Mouse (Mus musculus): ENCODE measurements around the gene Klk4. TPM values are rescaled to one million over a fixed set of nuclear protein-coding genes. Genes with fewer than 3 reads are reported as not detected.

Gene Klk4
- polyA plus RNA-seq, 1 experiment from 2014 or later, result not detected

DNA sequence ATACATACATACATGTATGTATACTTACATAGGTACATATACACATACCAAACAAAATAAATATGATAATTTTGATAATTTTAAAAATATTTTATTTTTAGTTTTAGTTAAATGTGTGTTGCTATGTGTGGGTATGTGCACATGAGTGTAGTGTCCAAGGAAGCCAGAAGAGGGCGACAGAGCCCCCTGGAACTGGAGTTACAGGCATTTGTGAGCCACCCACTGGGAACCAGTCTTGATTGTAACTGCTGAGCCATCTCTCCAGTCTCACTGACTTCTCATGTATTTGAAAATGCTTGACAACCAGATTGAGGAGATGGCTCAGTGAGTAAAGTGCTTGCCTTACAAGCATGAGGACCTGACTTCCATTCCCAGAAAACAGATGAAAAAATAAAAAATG is 2.7 kb upstream of the Klk4 start:
- H3K36me3 ChIP-seq, result no peaks in the 10 kb centered on the region
- no peak for ATAC-seq
- H3K9me3 ChIP-seq, result no peaks in the 10 kb centered on the region
- no peaks in the 10 kb centered on the region for H3K4me1 ChIP-seq (replicated peaks)
- H3K27ac ChIP-seq, result no peak overlapping the region
- no peak overlapping the region for H3K4me3 ChIP-seq (replicated peaks)
- 46% methylated on average over 1 of the region's 1 CpGs for WGBS
- H3K9ac ChIP-seq, result no peak overlapping the region
- no peaks in the 10 kb centered on the region for H3K27me3 ChIP-seq (replicated peaks)
- no peak overlapping the region for H3K4me2 ChIP-seq (replicated peaks)

- Histone ChIP-seq H3K27ac (no peak overlapping the region), H3K36me3 (no peaks in the 10 kb centered on the region), H3K4me2 (replicated peaks) (no peak overlapping the region), H3K4me1 (replicated peaks) (no peaks in the 10 kb centered on the region), H3K9ac (no peak overlapping the region), H3K27me3 (replicated peaks) (0 out of 2 replicates have a peak, but pooled peaks cover 4% of the 10 kb centered on the region), H3K9me3 (no peaks in the 10 kb centered on the region), H3K4me3 (replicated peaks) (no peak overlapping the region)
- 20% methylated on average over 4 of the region's 4 CpGs for WGBS
- ATAC-seq, result 0 out of 2 replicates have a peak, but pooled peaks have one; percentile 20
Measured at GRCm38 (mm10) chr7:43882346-43882745, 1.4 kb downstream of the Klk4 start.

DNA sequence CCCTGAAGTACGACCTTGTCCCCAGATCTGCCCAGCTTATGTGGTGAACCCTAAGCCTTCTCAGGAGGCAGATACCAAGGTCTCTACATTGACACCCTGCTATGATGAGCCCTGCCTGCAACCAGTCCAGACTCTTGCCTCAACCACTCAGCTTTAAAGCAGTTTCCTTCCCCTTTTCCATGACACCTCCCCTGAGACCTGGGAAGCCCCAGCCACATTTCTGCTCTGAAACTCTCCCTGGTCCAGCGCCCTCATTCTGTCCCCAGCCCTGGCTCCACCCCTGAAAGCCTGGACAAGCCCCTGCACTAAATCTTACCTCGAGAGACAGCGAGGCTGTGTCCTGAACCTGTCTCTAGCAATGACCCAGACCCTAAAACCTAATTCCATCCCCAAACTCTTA is 1.9 kb downstream of the Klk4 start:
- Histone ChIP-seq H3K9ac (no peak overlapping the region), H3K9me3 (no peaks in the 10 kb centered on the region), H3K27ac (no peak overlapping the region), H3K4me1 (replicated peaks) (no peaks in the 10 kb centered on the region), H3K4me2 (replicated peaks) (no peak overlapping the region), H3K27me3 (replicated peaks) (0 out of 2 replicates have a peak, but pooled peaks cover 4% of the 10 kb centered on the region), H3K36me3 (no peaks in the 10 kb centered on the region), H3K4me3 (replicated peaks) (no peak overlapping the region)
- ATAC-seq, result no peak
- 24% methylated on average over 4 of the region's 4 CpGs for WGBS

DNA sequence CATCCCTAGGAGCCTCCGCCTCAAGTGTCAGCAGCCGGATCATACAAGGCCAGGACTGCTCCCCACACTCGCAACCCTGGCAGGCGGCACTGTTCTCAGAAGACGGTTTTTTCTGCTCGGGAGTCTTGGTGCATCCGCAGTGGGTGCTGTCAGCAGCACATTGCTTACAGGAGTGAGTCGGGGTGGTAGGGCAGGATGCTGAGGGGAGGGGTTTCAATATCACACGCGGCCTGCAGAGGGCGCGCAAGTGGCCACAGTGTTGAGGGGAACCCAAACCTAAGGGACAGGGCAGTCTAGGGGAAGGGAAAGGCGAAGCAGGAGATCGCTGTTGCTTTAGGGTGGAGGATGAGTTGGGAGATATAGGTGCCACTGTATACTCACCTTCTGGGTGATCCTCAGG is 2.6 kb downstream of the Klk4 start:
- Histone ChIP-seq H3K27me3 (replicated peaks) (0 out of 2 replicates have a peak, but pooled peaks cover 4% of the 10 kb centered on the region), H3K4me3 (replicated peaks) (no peak overlapping the region), H3K9ac (no peak overlapping the region), H3K4me2 (replicated peaks) (peak overlapping the region; percentile 40), H3K9me3 (no peaks in the 10 kb centered on the region), H3K36me3 (no peaks in the 10 kb centered on the region), H3K4me1 (replicated peaks) (no peaks in the 10 kb centered on the region), H3K27ac (no peak overlapping the region)
- 12% methylated on average over 14 of the region's 14 CpGs for WGBS
- peak; percentile 20; the same call in 1 of the 2 replicates for ATAC-seq

DNA sequence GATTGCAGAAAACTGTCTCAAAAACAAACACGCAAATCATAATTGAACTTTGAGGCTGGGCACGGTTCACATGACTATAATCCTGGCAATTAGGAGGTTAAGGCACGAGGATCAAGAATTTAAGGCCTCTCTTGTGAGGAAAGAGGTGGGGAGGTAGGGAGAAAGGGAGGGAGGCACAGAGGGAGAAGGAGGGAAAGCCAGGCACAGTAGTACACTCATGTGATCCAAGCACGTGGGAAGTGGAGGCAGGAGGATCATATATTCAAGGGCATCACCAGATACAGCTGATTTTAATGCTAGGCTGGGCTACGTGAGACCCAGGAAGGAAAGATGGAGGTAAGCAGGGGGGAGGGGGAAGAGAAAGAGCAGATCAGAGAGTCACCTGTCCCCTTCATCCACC is 10.4 kb downstream of the Klk4 start:
- Histone ChIP-seq H3K9ac (no peak overlapping the region), H3K4me1 (replicated peaks) (no peaks in the 10 kb centered on the region), H3K4me3 (replicated peaks) (no peak overlapping the region), H3K36me3 (no peaks in the 10 kb centered on the region), H3K27ac (no peak overlapping the region), H3K27me3 (replicated peaks) (no peaks in the 10 kb centered on the region), H3K4me2 (replicated peaks) (no peak overlapping the region), H3K9me3 (no peaks in the 10 kb centered on the region)
- peak; percentile 56; the same call in 1 of the 2 replicates for ATAC-seq
- 48% methylated on average over 5 of the region's 5 CpGs for WGBS

DNA sequence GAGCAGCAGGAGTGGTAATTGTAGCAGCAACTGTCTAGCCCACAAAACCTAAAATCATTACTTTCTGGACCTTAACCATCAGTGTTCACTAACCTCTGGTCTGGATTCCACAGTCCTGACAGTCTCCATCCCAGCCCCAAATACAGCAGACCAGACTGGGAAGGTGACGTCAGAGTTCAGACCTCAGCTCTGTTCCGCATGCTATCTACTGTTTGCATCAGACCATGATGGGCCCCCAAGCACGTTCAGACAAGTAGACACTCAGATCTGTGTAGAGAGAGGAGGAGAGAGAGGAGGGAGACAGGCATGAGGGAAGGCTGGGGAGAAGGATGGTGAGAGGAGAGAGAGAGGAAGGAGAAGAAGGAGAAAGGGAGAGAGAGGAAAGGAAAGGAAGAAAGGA is 10.8 kb downstream of the Klk4 start:
- Histone ChIP-seq H3K27ac (no peak overlapping the region), H3K36me3 (no peaks in the 10 kb centered on the region), H3K4me2 (replicated peaks) (no peak overlapping the region), H3K4me3 (replicated peaks) (no peak overlapping the region), H3K9me3 (no peaks in the 10 kb centered on the region), H3K9ac (no peak overlapping the region), H3K27me3 (replicated peaks) (no peaks in the 10 kb centered on the region), H3K4me1 (replicated peaks) (no peaks in the 10 kb centered on the region)
- ATAC-seq, result no peak
- 31% methylated on average over 3 of the region's 3 CpGs for WGBS

DNA sequence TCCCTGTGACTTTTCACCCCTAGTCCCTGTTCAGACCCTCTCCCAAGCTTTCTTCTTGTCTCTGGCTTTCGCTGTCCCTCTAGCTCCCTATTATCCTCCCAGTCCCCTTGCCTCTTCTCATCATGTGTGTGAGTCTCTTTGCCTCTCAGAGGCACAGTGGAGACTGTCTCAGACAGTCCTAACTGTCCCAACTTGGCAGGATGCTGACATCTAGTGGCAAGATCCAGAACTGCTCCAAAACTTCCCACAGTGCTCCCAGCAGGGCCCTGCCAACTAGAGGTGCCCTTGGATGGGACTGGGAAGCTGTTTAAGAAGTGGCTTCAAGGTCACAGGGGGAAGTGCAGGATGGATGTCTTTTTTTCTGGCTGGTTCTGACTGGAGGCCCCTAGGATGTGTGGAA is 13.9 kb downstream of the Klk4 start:
- no peaks in the 10 kb centered on the region for H3K36me3 ChIP-seq
- H3K27ac ChIP-seq, result no peak overlapping the region
- 6% methylated on average over 1 of the region's 1 CpGs for WGBS
- no peaks in the 10 kb centered on the region for H3K4me1 ChIP-seq (replicated peaks)
- peak; percentile 93 for ATAC-seq
- H3K4me2 ChIP-seq (replicated peaks), result no peak overlapping the region
- no peaks in the 10 kb centered on the region for H3K27me3 ChIP-seq (replicated peaks)
- no peaks in the 10 kb centered on the region for H3K9me3 ChIP-seq
- H3K9ac ChIP-seq, result no peak overlapping the region
- no peak overlapping the region for H3K4me3 ChIP-seq (replicated peaks)

DNA sequence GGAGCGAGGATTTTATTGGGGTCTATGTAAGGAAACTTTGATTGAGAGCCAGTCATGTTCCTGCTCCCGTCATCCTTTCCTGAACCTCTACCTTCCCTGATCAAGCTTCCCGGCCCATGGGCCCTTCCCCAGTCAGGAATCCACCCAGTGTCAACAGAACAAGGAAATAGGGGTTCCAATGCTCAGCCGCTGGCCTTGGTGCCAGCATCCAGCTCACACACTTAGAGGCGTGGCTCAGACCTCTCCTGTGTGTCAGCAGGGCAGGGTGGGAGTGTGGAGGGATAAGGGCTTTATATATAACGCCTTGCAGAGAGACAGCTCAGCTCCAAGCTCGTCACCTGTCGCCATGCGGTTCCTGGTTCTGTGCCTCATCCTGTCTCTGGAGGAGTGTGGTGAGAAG is 33.9 kb downstream of the Klk4 start:
- no peak overlapping the region for H3K9ac ChIP-seq
- no peaks in the 10 kb centered on the region for H3K27me3 ChIP-seq (replicated peaks)
- no peaks in the 10 kb centered on the region for H3K36me3 ChIP-seq
- H3K4me3 ChIP-seq (replicated peaks), result no peak overlapping the region
- peak; percentile 81 for ATAC-seq
- H3K4me1 ChIP-seq (replicated peaks), result no peaks in the 10 kb centered on the region
- no peak overlapping the region for H3K27ac ChIP-seq
- 47% methylated on average over 9 of the region's 9 CpGs for WGBS
- no peaks in the 10 kb centered on the region for H3K9me3 ChIP-seq
- H3K4me2 ChIP-seq (replicated peaks), result no peak overlapping the region

- Histone ChIP-seq H3K36me3 (no peaks in the 10 kb centered on the region), H3K4me1 (replicated peaks) (no peaks in the 10 kb centered on the region), H3K9ac (no peak overlapping the region), H3K4me2 (replicated peaks) (no peak overlapping the region), H3K27ac (no peak overlapping the region), H3K4me3 (replicated peaks) (no peak overlapping the region), H3K9me3 (no peaks in the 10 kb centered on the region), H3K27me3 (replicated peaks) (no peaks in the 10 kb centered on the region)
- no peak for ATAC-seq
- 85% methylated on average over 13 of the region's 13 CpGs for WGBS
Measured at GRCm38 (mm10) chr7:43918426-43918825, 37.5 kb downstream of the Klk4 start.

GRCm38 (mm10) chr7:43918871-43919270 is 37.9 kb downstream of the Klk4 start:
- Histone ChIP-seq H3K9me3 (no peaks in the 10 kb centered on the region), H3K4me3 (replicated peaks) (no peak overlapping the region), H3K36me3 (no peaks in the 10 kb centered on the region), H3K9ac (no peak overlapping the region), H3K27me3 (replicated peaks) (no peaks in the 10 kb centered on the region), H3K4me1 (replicated peaks) (no peaks in the 10 kb centered on the region), H3K27ac (no peak overlapping the region), H3K4me2 (replicated peaks) (no peak overlapping the region)
- ATAC-seq, result no peak
- 74% methylated on average over 8 of the region's 8 CpGs for WGBS

GRCm38 (mm10) chr7:43919559-43920451 is 38.8 kb downstream of the Klk4 start:
- WGBS, result 25% methylated on average over 14 of the region's 14 CpGs

DNA sequence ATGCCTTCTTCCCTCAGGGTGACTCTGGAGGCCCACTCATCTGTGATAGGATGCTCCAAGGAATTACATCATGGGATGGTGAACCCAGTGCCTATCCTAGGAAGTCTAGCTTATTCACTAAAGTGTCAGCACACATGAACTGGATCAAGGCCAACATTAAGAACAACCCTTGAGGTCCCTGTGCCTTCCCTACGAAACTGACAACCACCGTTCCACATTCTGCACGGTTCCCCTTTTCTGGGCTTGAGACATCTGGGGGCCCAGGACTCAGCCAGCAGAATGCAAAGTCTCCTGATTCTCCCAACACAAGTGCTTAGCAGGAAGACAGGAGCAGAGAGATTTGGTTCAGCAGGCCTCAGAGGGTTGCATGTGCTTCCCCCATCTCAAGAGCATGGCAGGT is 39.6 kb downstream of the Klk4 start:
- H3K4me1 ChIP-seq (replicated peaks), result no peaks in the 10 kb centered on the region
- WGBS, result 82% methylated on average over 3 of the region's 3 CpGs

More at GRCm38 (mm10) chr7:43919559-43920451, 38.8 kb downstream of the Klk4 start:
- H3K9ac ChIP-seq, result no peak overlapping the region
- no peak overlapping the region for H3K27ac ChIP-seq
- H3K4me3 ChIP-seq (replicated peaks), result no peak overlapping the region
- H3K4me1 ChIP-seq (replicated peaks), result no peaks in the 10 kb centered on the region
- H3K36me3 ChIP-seq, result no peaks in the 10 kb centered on the region
- H3K27me3 ChIP-seq (replicated peaks), result no peaks in the 10 kb centered on the region
- H3K4me2 ChIP-seq (replicated peaks), result no peak overlapping the region
- H3K9me3 ChIP-seq, result no peaks in the 10 kb centered on the region
- peak; percentile 87 for ATAC-seq

GRCm38 (mm10) chr7:43921087-43921486 is 40.1 kb downstream of the Klk4 start:
- no peaks in the 10 kb centered on the region for H3K4me1 ChIP-seq (replicated peaks)
- no peaks in the 10 kb centered on the region for H3K27me3 ChIP-seq (replicated peaks)
- WGBS, result 79% methylated on average over 6 of the region's 6 CpGs
- H3K9ac ChIP-seq, result no peak overlapping the region
- H3K36me3 ChIP-seq, result no peaks in the 10 kb centered on the region
- ATAC-seq, result no peak
- no peak overlapping the region for H3K4me3 ChIP-seq (replicated peaks)
- no peak overlapping the region for H3K27ac ChIP-seq
- no peak overlapping the region for H3K4me2 ChIP-seq (replicated peaks)
- H3K9me3 ChIP-seq, result no peaks in the 10 kb centered on the region

More for the DNA sequence above, 39.6 kb downstream of the Klk4 start:
- H3K36me3 ChIP-seq, result no peaks in the 10 kb centered on the region
- no peaks in the 10 kb centered on the region for H3K9me3 ChIP-seq
- H3K27ac ChIP-seq, result no peak overlapping the region
- no peaks in the 10 kb centered on the region for H3K27me3 ChIP-seq (replicated peaks)
- ATAC-seq, result no peak
- no peak overlapping the region for H3K9ac ChIP-seq
- H3K4me3 ChIP-seq (replicated peaks), result no peak overlapping the region
- H3K4me2 ChIP-seq (replicated peaks), result no peak overlapping the region

Data from intestine, embryonic 15.5 days (tissue).